Mouse (Mus musculus): Measurements from ENCODE around the gene Fuz. TPM values are rescaled to one million over a fixed set of nuclear protein-coding genes. Genes with fewer than 3 reads are reported as not detected.

Gene Fuz
- 15.5 and 17.6 TPM in 2 replicates for polyA plus RNA-seq (2014; fragmentation: Nextera tagmentation; extraction: Ambion mirVana)

GRCm38 (mm10) chr7:44895593-44896434 is at the start of gene Fuz:
TSS of gene Fuz (plus strand) at chr7:44896079.
- H3K9ac ChIP-seq (ENCODE audit: low read depth, low read length), result peak within 1 kb of the TSS; percentile 83
- H3K4me3 ChIP-seq (ENCODE audit: low read depth, low read length), result peak within 1 kb of the TSS; percentile 76
- peaks cover 18% of the 10 kb centered on the region; the same call in 1 of the 2 replicates for H3K36me3 ChIP-seq (ENCODE audit: control insufficient read depth, insufficient read depth, low read length)
- H3K27ac ChIP-seq (ENCODE audit: low read depth, low read length), result peak within 1 kb of the TSS; percentile 76
- peak; percentile 84 for DNase-seq (ENCODE audit: low spot score)
- ATAC-seq (replicated peaks; ENCODE audit: low FRiP score), result peak; percentile 46
- H3K27me3 ChIP-seq (replicated peaks; ENCODE audit: control insufficient read depth, insufficient read depth, low read length), result no peaks in the 10 kb centered on the region
- H3K4me2 ChIP-seq, result peak within 1 kb of the TSS; percentile 86
- 2% methylated on average over 34 of the region's 34 CpGs for WGBS
- H3K9me3 ChIP-seq (ENCODE audit: control insufficient read depth, low read length), result no peaks in the 10 kb centered on the region
- H3K4me1 ChIP-seq (replicated peaks; ENCODE audit: control insufficient read depth, insufficient read depth, low read length), result peaks cover 38% of the 10 kb centered on the region

- WGBS, result 89% methylated on average over 7 of the region's 7 CpGs
Measured at GRCm38 (mm10) chr7:44846804-44847203, 49.1 kb upstream of the Fuz start.

GRCm38 (mm10) chr7:44847772-44848171 is 48.1 kb upstream of the Fuz start:
- DNase-seq (ENCODE audit: low spot score), result no peak
- no peak overlapping the region; the same call in 1 of the 2 replicates for H3K27ac ChIP-seq (ENCODE audit: low read depth, low read length)
- peak overlapping the region; percentile 46; the same call in 1 of the 2 replicates for H3K9ac ChIP-seq (ENCODE audit: low read depth, low read length)
- no peaks in the 10 kb centered on the region for H3K27me3 ChIP-seq (replicated peaks; ENCODE audit: control insufficient read depth, insufficient read depth, low read length)
- peak overlapping the region; percentile 87 for H3K4me2 ChIP-seq
- no peaks in the 10 kb centered on the region for H3K9me3 ChIP-seq (ENCODE audit: control insufficient read depth, low read length)
- ATAC-seq (replicated peaks; ENCODE audit: low FRiP score), result no peak
- WGBS, result 77% methylated on average over 5 of the region's 5 CpGs
- peaks cover 32% of the 10 kb centered on the region for H3K36me3 ChIP-seq (ENCODE audit: control insufficient read depth, insufficient read depth, low read length)
- H3K4me1 ChIP-seq (replicated peaks; ENCODE audit: control insufficient read depth, insufficient read depth, low read length), result peaks cover 24% of the 10 kb centered on the region
- peak overlapping the region; percentile 89 for H3K4me3 ChIP-seq (ENCODE audit: low read depth, low read length)

More at GRCm38 (mm10) chr7:44846804-44847203, 49.1 kb upstream of the Fuz start:
- Histone ChIP-seq H3K36me3 (ENCODE audit: control insufficient read depth, insufficient read depth, low read length) (peaks cover 33% of the 10 kb centered on the region), H3K4me2 (no peak overlapping the region), H3K9ac (ENCODE audit: low read depth, low read length) (no peak overlapping the region), H3K27me3 (replicated peaks; ENCODE audit: control insufficient read depth, insufficient read depth, low read length) (no peaks in the 10 kb centered on the region), H3K4me3 (ENCODE audit: low read depth, low read length) (no peak overlapping the region; the same call in 1 of the 2 replicates), H3K9me3 (ENCODE audit: control insufficient read depth, low read length) (no peaks in the 10 kb centered on the region), H3K27ac (ENCODE audit: low read depth, low read length) (no peak overlapping the region), H3K4me1 (replicated peaks; ENCODE audit: control insufficient read depth, insufficient read depth, low read length) (peaks cover 17% of the 10 kb centered on the region)
- ATAC-seq (replicated peaks; ENCODE audit: low FRiP score) (no peak), DNase-seq (ENCODE audit: low spot score) (no peak)

GRCm38 (mm10) chr7:44848561-44849415 is 47.1 kb upstream of the Fuz start, which contains the start of the genes Akt1s1 and Tbc1d17:
TSS of gene Akt1s1 (plus strand) at chr7:44848991.
TSS of gene Tbc1d17 (minus strand) at chr7:44849079.
- no peaks in the 10 kb centered on the region for H3K9me3 ChIP-seq (ENCODE audit: control insufficient read depth, low read length)
- H3K27me3 ChIP-seq (replicated peaks; ENCODE audit: control insufficient read depth, insufficient read depth, low read length), result no peaks in the 10 kb centered on the region
- H3K27ac ChIP-seq (ENCODE audit: low read depth, low read length), result peak within 1 kb of the TSS; percentile 95
- peaks cover 26% of the 10 kb centered on the region; the same call in 1 of the 2 replicates for H3K36me3 ChIP-seq (ENCODE audit: control insufficient read depth, insufficient read depth, low read length)
- H3K4me1 ChIP-seq (replicated peaks; ENCODE audit: control insufficient read depth, insufficient read depth, low read length), result peaks cover 23% of the 10 kb centered on the region
- peak within 1 kb of the TSS; percentile 96 for H3K9ac ChIP-seq (ENCODE audit: low read depth, low read length)
- H3K4me2 ChIP-seq, result peak within 1 kb of the TSS; percentile 87
- under 1% methylated on average over 54 of the region's 54 CpGs for WGBS
- H3K4me3 ChIP-seq (ENCODE audit: low read depth, low read length), result peak within 1 kb of the TSS; percentile 89
- ATAC-seq (replicated peaks; ENCODE audit: low FRiP score) (peak; percentile 82), DNase-seq (ENCODE audit: low spot score) (peak; percentile 98)

GRCm38 (mm10) chr7:44849416-44850111 is 46.3 kb upstream of the Fuz start:
- Histone ChIP-seq H3K4me3 (ENCODE audit: low read depth, low read length) (peak overlapping the region; percentile 89), H3K27ac (ENCODE audit: low read depth, low read length) (peak overlapping the region; percentile 95), H3K9ac (ENCODE audit: low read depth, low read length) (peak overlapping the region; percentile 96), H3K4me1 (replicated peaks; ENCODE audit: control insufficient read depth, insufficient read depth, low read length) (peaks cover 27% of the 10 kb centered on the region), H3K9me3 (ENCODE audit: control insufficient read depth, low read length) (no peaks in the 10 kb centered on the region), H3K27me3 (replicated peaks; ENCODE audit: control insufficient read depth, insufficient read depth, low read length) (no peaks in the 10 kb centered on the region), H3K4me2 (peak overlapping the region; percentile 87), H3K36me3 (ENCODE audit: control insufficient read depth, insufficient read depth, low read length) (peaks cover 23% of the 10 kb centered on the region; the same call in 1 of the 2 replicates)
- ATAC-seq (replicated peaks; ENCODE audit: low FRiP score) (peak; percentile 62), DNase-seq (ENCODE audit: low spot score) (peak; percentile 88)
- WGBS, result under 1% methylated on average over 41 of the region's 41 CpGs

- DNase-seq (ENCODE audit: low spot score) (peak; percentile 85), ATAC-seq (replicated peaks; ENCODE audit: low FRiP score) (peak; percentile 50)
- Histone ChIP-seq H3K27me3 (replicated peaks; ENCODE audit: control insufficient read depth, insufficient read depth, low read length) (no peaks in the 10 kb centered on the region), H3K9ac (ENCODE audit: low read depth, low read length) (peak overlapping the region; percentile 96), H3K36me3 (ENCODE audit: control insufficient read depth, insufficient read depth, low read length) (peaks cover 20% of the 10 kb centered on the region; the same call in 1 of the 2 replicates), H3K27ac (ENCODE audit: low read depth, low read length) (peak overlapping the region; percentile 95), H3K9me3 (ENCODE audit: control insufficient read depth, low read length) (no peaks in the 10 kb centered on the region), H3K4me2 (peak overlapping the region; percentile 87), H3K4me3 (ENCODE audit: low read depth, low read length) (peak overlapping the region; percentile 89), H3K4me1 (replicated peaks; ENCODE audit: control insufficient read depth, insufficient read depth, low read length) (peaks cover 30% of the 10 kb centered on the region)
- whole genome bisulfite sequencing, result 0% methylated on average over 33 of the region's 33 CpGs
Measured at GRCm38 (mm10) chr7:44850146-44850545, 45.7 kb upstream of the Fuz start.

- Histone ChIP-seq H3K4me3 (ENCODE audit: low read depth, low read length) (peak overlapping the region; percentile 89), H3K4me1 (replicated peaks; ENCODE audit: control insufficient read depth, insufficient read depth, low read length) (peaks cover 39% of the 10 kb centered on the region), H3K27me3 (replicated peaks; ENCODE audit: control insufficient read depth, insufficient read depth, low read length) (no peaks in the 10 kb centered on the region), H3K27ac (ENCODE audit: low read depth, low read length) (peak overlapping the region; percentile 95), H3K4me2 (peak overlapping the region; percentile 87), H3K9ac (ENCODE audit: low read depth, low read length) (peak overlapping the region; percentile 96), H3K9me3 (ENCODE audit: control insufficient read depth, low read length) (no peaks in the 10 kb centered on the region), H3K36me3 (ENCODE audit: control insufficient read depth, insufficient read depth, low read length) (peaks cover 17% of the 10 kb centered on the region; the same call in 1 of the 2 replicates)
- WGBS, result 66% methylated on average over 8 of the region's 8 CpGs
- ATAC-seq (replicated peaks; ENCODE audit: low FRiP score) (no peak), DNase-seq (ENCODE audit: low spot score) (no peak)
Measured at GRCm38 (mm10) chr7:44850789-44851624, 44.9 kb upstream of the Fuz start.

Measured in liver, embryonic 11.5 days (tissue).